Comparison of ENCODE assay signal across 8 mouse cellular contexts in the genomic region with DNA sequence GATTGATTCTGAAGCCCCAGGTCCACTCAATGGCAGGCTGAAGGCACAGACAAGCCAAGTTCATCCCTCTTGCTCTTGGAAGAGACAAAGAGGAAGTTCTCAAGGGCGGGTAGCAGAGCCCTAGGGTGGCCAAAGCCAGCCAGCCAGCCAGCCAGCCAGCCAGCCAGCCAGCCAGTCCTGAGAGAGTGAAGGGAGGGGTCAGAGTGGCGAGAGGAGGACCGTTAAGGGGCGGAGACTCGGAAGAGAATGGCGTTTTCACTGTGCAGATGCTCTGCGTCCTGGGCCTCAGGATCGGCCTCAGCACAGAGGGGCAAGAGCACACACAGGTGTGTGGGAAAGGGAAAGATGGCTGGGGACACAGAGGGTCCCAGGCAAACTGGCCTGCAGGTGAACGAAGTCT. TPM values are rescaled to one million over a fixed set of nuclear protein-coding genes. Genes with fewer than 3 reads are reported as not detected.
DNase-seq lines count a peak whose midpoint lies in the region; ATAC-seq and TF ChIP-seq lines count a peak whose summit lies in the region.

No protein-coding gene starts in this region.

- H3K27ac ChIP-seq in cerebellum, adult 2 months (ENCODE audit: insufficient read depth, low read length) = peak overlapping the region; percentile 31; the same call in 1 of the 2 replicates
- H3K27ac ChIP-seq in forebrain, embryonic 16.5 days (ENCODE audit: low read length) = peak overlapping the region; percentile 97
- H3K27ac ChIP-seq in hindbrain, embryonic 13.5 days = peak overlapping the region; percentile 100
- H3K27ac ChIP-seq in liver, adult 2 months (replicated peaks; ENCODE audit: insufficient read depth, low read depth, low read length) = no peak overlapping the region
- peak overlapping the region; percentile 93 for H3K27ac ChIP-seq in midbrain, embryonic 15.5 days
- H3K27ac ChIP-seq in testis, adult 2 months (ENCODE audit: control insufficient read depth, insufficient read depth, low read depth, low read length) = peak overlapping the region; percentile 49

- peak overlapping the region; percentile 99 for H3K9ac ChIP-seq in forebrain, embryonic 16.5 days (replicated peaks; ENCODE audit: low read depth, low read length)
- peak overlapping the region; percentile 100 for H3K9ac ChIP-seq in hindbrain, embryonic 13.5 days
- H3K9ac ChIP-seq in liver, adult 2 months (ENCODE audit: low read depth, low read length) = no peak overlapping the region
- peak overlapping the region; percentile 58 for H3K9ac ChIP-seq in midbrain, embryonic 15.5 days

- TF ChIP-seq POLR2A in cerebellum, adult 2 months (IDR thresholded peaks at IDR 0.05; ENCODE audit: borderline replicate concordance, insufficient read depth, low read length) = 0 out of 2 replicates have a peak, but pooled peaks have one; percentile 17
- no peak for TF ChIP-seq POLR2A in liver, adult 2 months (IDR thresholded peaks at IDR 0.05; ENCODE audit: extremely low read depth, insufficient read depth, low read length)
- TF ChIP-seq POLR2A in testis, adult 2 months (IDR thresholded peaks at IDR 0.05; ENCODE audit: control insufficient read depth, low read depth, low read length) = peak; percentile 28; the same call in 1 of the 2 replicates

- H3K4me1 ChIP-seq in cerebellum, adult 2 months (ENCODE audit: control insufficient read depth, insufficient read depth, low read length) = peaks cover 6% of the 10 kb centered on the region
- peaks cover 26% of the 10 kb centered on the region for H3K4me1 ChIP-seq in forebrain, embryonic 16.5 days (replicated peaks; ENCODE audit: control insufficient read depth, insufficient read depth, low read length)
- H3K4me1 ChIP-seq in hindbrain, embryonic 13.5 days (replicated peaks) = peaks cover 45% of the 10 kb centered on the region
- peaks cover 14% of the 10 kb centered on the region for H3K4me1 ChIP-seq in liver, adult 2 months (ENCODE audit: control insufficient read depth, insufficient read depth, low read length)
- peaks cover 27% of the 10 kb centered on the region for H3K4me1 ChIP-seq in midbrain, embryonic 15.5 days
- peaks cover 32% of the 10 kb centered on the region for H3K4me1 ChIP-seq in testis, adult 2 months (ENCODE audit: control insufficient read depth, insufficient read depth, low read length)

- peaks cover 16% of the 10 kb centered on the region; the same call in 1 of the 2 replicates for H3K79me2 ChIP-seq in liver, adult 2 months (ENCODE audit: control insufficient read depth, insufficient read depth, low read length)

- no peaks in the 10 kb centered on the region for H3K9me3 ChIP-seq in forebrain, embryonic 16.5 days (ENCODE audit: control insufficient read depth, low read length)
- H3K9me3 ChIP-seq in hindbrain, embryonic 13.5 days = no peaks in the 10 kb centered on the region
- H3K9me3 ChIP-seq in midbrain, embryonic 15.5 days = no peaks in the 10 kb centered on the region

- peak; percentile 31 for ATAC-seq in forebrain, embryonic 16.5 days
- ATAC-seq in hindbrain, embryonic 13.5 days (ENCODE audit: low FRiP score) = peak; percentile 29
- ATAC-seq in midbrain, embryonic 15.5 days (replicated peaks) = peak; percentile 42

- peak; percentile 59 for DNase-seq in layer of hippocampus, adult 11-12 months (ENCODE audit: low spot score)
- DNase-seq in layer of hippocampus, postnatal 25 days (ENCODE audit: extremely low spot score in 1 of 2, low spot score in 1 of 2) = no peak
- DNase-seq in cerebellum, adult 2 months = peak; percentile 62 to 71
- peak; percentile 56 for DNase-seq in liver, adult 2 months (ENCODE audit: extremely low read depth, low read depth, low spot score)

- no peak for TF ChIP-seq CTCF in cerebellum, adult 2 months (IDR thresholded peaks at IDR 0.05; ENCODE audit: borderline replicate concordance, insufficient read depth, low read depth, low read length)
- TF ChIP-seq CTCF in liver, adult 2 months (IDR thresholded peaks at IDR 0.05; ENCODE audit: low read depth, low read length) = no peak
- TF ChIP-seq CTCF in testis, adult 2 months (IDR thresholded peaks at IDR 0.05; ENCODE audit: control insufficient read depth, insufficient read depth, insufficient replicate concordance, low read depth, low read length) = no peak

- no peaks in the 10 kb centered on the region; the same call in 1 of the 2 replicates for H3K36me3 ChIP-seq in forebrain, embryonic 16.5 days (ENCODE audit: control insufficient read depth, insufficient read depth)
- H3K36me3 ChIP-seq in hindbrain, embryonic 13.5 days = peaks cover 13% of the 10 kb centered on the region
- H3K36me3 ChIP-seq in liver, adult 2 months (ENCODE audit: control insufficient read depth, insufficient read depth, low read length) = no peaks in the 10 kb centered on the region
- H3K36me3 ChIP-seq in midbrain, embryonic 15.5 days (replicated peaks) = no peaks in the 10 kb centered on the region
- H3K36me3 ChIP-seq in testis, adult 2 months (ENCODE audit: control insufficient read depth, insufficient read depth, low read length) = no peaks in the 10 kb centered on the region

- 2% methylated on average over 9 of the region's 9 CpGs for WGBS in cerebellum, adult 2 months
- WGBS in forebrain, embryonic 16.5 days = 6% methylated on average over 9 of the region's 9 CpGs
- 6% methylated on average over 9 of the region's 9 CpGs for WGBS in hindbrain, embryonic 13.5 days
- 5% methylated on average over 9 of the region's 9 CpGs for WGBS in liver, adult 2 months
- WGBS in midbrain, embryonic 15.5 days = 1% methylated on average over 9 of the region's 9 CpGs

- H3K4me3 ChIP-seq in cerebellum, adult 2 months (replicated peaks; ENCODE audit: insufficient read depth, low read depth, low read length) = peak overlapping the region; percentile 56
- H3K4me3 ChIP-seq in forebrain, embryonic 16.5 days (replicated peaks; ENCODE audit: low read length) = peak overlapping the region; percentile 92
- H3K4me3 ChIP-seq in hindbrain, embryonic 13.5 days = peak overlapping the region; percentile 79
- no peak overlapping the region for H3K4me3 ChIP-seq in liver, adult 2 months (ENCODE audit: insufficient read depth, low read depth, low read length)
- H3K4me3 ChIP-seq in midbrain, embryonic 15.5 days = peak overlapping the region; percentile 63
- peak overlapping the region; percentile 31 for H3K4me3 ChIP-seq in testis, adult 2 months (ENCODE audit: control insufficient read depth, low read depth, low read length)

- H3K27me3 ChIP-seq in cerebellum, adult 2 months (ENCODE audit: control insufficient read depth, insufficient read depth, low read length) = no peaks in the 10 kb centered on the region
- H3K27me3 ChIP-seq in forebrain, embryonic 16.5 days (replicated peaks; ENCODE audit: control insufficient read depth, insufficient read depth, low read length) = no peaks in the 10 kb centered on the region
- H3K27me3 ChIP-seq in hindbrain, embryonic 13.5 days = no peaks in the 10 kb centered on the region
- no peaks in the 10 kb centered on the region for H3K27me3 ChIP-seq in liver, adult 2 months (ENCODE audit: control insufficient read depth, insufficient read depth, low read length)
- H3K27me3 ChIP-seq in midbrain, embryonic 15.5 days (replicated peaks) = no peaks in the 10 kb centered on the region
- no peaks in the 10 kb centered on the region for H3K27me3 ChIP-seq in testis, adult 2 months (ENCODE audit: control insufficient read depth, insufficient read depth, low read length)

- H3K4me2 ChIP-seq in forebrain, embryonic 16.5 days (ENCODE audit: low read length) = peak overlapping the region; percentile 73
- H3K4me2 ChIP-seq in hindbrain, embryonic 13.5 days = peak overlapping the region; percentile 74
- H3K4me2 ChIP-seq in midbrain, embryonic 15.5 days = peak overlapping the region; percentile 75

RNA-seq across cellular contexts. Expression of a gene that starts 6.9 kb away (rescaled TPM):
- 100 to 1,000 TPM; 108 to 126 TPM for total RNA-seq in layer of hippocampus, postnatal 25 days (2021)
- polyA plus RNA-seq in cerebellum, adult 2 months (2012; rRNA removed) = 148 and 153 TPM in 2 replicates
- polyA plus RNA-seq in forebrain, embryonic 16.5 days (2015; fragmentation: Nextera tagmentation; extraction: Ambion mirVana) = 261 and 277 TPM in 2 replicates
- 227 and 231 TPM in 2 replicates for polyA plus RNA-seq in hindbrain, embryonic 13.5 days (2015; fragmentation: Nextera tagmentation; extraction: Ambion mirVana)
- total RNA-seq in liver, adult 2 months (2014; rRNA removed) = 5.1 and 6.6 TPM in 2 replicates
- 17.0 and 33.0 TPM in 2 replicates for polyA plus RNA-seq in liver, adult 2 months (2012; rRNA removed)
- polyA plus RNA-seq in midbrain, embryonic 15.5 days (2015; fragmentation: Nextera tagmentation; extraction: Ambion mirVana) = 262 and 274 TPM in 2 replicates
- 35.1 and 35.3 TPM in 2 replicates for polyA plus RNA-seq in testis, adult 2 months (2012; rRNA removed)

RNA-seq across cellular contexts. Expression of a gene that starts 22.0 kb away (rescaled TPM):
- 100 to 1,000 TPM; 548 to 608 TPM for total RNA-seq in layer of hippocampus, postnatal 25 days (2021)
- 1,376 and 1,380 TPM in 2 replicates for polyA plus RNA-seq in cerebellum, adult 2 months (2012; rRNA removed)
- 4.1 and 5.3 TPM in 2 replicates for polyA plus RNA-seq in forebrain, embryonic 16.5 days (2015; fragmentation: Nextera tagmentation; extraction: Ambion mirVana)
- polyA plus RNA-seq in hindbrain, embryonic 13.5 days (2015; fragmentation: Nextera tagmentation; extraction: Ambion mirVana) = 4.7 and 5.2 TPM in 2 replicates
- 2.4 and 3.5 TPM in 2 replicates for total RNA-seq in liver, adult 2 months (2014; rRNA removed)
- polyA plus RNA-seq in liver, adult 2 months (2012; rRNA removed) = 4.4 and 7.1 TPM in 2 replicates
- polyA plus RNA-seq in midbrain, embryonic 15.5 days (2015; fragmentation: Nextera tagmentation; extraction: Ambion mirVana) = 9.2 and 9.9 TPM in 2 replicates
- 1.4 and 1.8 TPM in 2 replicates for polyA plus RNA-seq in testis, adult 2 months (2012; rRNA removed)

RNA-seq across cellular contexts. Expression of a gene that starts 33.7 kb away (rescaled TPM):
- total RNA-seq in layer of hippocampus, postnatal 25 days (2021) = 1 to 10 TPM; 2.3 to 4.2 TPM
- polyA plus RNA-seq in cerebellum, adult 2 months (2012; rRNA removed) = 9.4 and 10.8 TPM in 2 replicates
- polyA plus RNA-seq in forebrain, embryonic 16.5 days (2015; fragmentation: Nextera tagmentation; extraction: Ambion mirVana) = 0.88 TPM in 1 of 2 replicates, not detected in the other
- polyA plus RNA-seq in hindbrain, embryonic 13.5 days (2015; fragmentation: Nextera tagmentation; extraction: Ambion mirVana) = 0.65 and 0.78 TPM in 2 replicates
- total RNA-seq in liver, adult 2 months (2014; rRNA removed) = 282 and 327 TPM in 2 replicates
- polyA plus RNA-seq in liver, adult 2 months (2012; rRNA removed) = 883 and 920 TPM in 2 replicates
- 0.47 and 0.80 TPM in 2 replicates for polyA plus RNA-seq in midbrain, embryonic 15.5 days (2015; fragmentation: Nextera tagmentation; extraction: Ambion mirVana)
- polyA plus RNA-seq in testis, adult 2 months (2012; rRNA removed) = 0.73 and 2.1 TPM in 2 replicates

Comparison
In these comparisons a context has a peak if more than half of its experiments do, and no peak if none do; other contexts are left out.
1. DNase-seq: peak in layer of hippocampus, adult 11-12 months (single experiment), cerebellum, adult 2 months (2 of 2) and liver, adult 2 months (single experiment); none in layer of hippocampus, postnatal 25 days (0 of 2).
2. RNA of a gene that starts 22.0 kb away (polyA plus RNA-seq): 1,376 to 1,380 TPM in cerebellum, adult 2 months; 9.2 to 9.9 TPM in midbrain, embryonic 15.5 days, 4.4 to 7.1 TPM in liver, adult 2 months, 4.1 to 5.3 TPM in forebrain, embryonic 16.5 days, 4.7 to 5.2 TPM in hindbrain, embryonic 13.5 days and 1.4 to 1.8 TPM in testis, adult 2 months; every median in the first group is over 100 times any median in the second.
3. RNA of a gene that starts 33.7 kb away (polyA plus RNA-seq): 883 to 920 TPM in liver, adult 2 months; 9.4 to 10.8 TPM in cerebellum, adult 2 months, 0.47 to 0.80 TPM in midbrain, embryonic 15.5 days, 0.73 to 2.1 TPM in testis, adult 2 months, 0.65 to 0.78 TPM in hindbrain, embryonic 13.5 days and 0.88 TPM in forebrain, embryonic 16.5 days; every median in the first group is over 10 times any median in the second.
4. Peak in every context shown above with its lines, with median percentiles within 50 percentile points of each other: ATAC-seq and H3K4me2 ChIP-seq.